Mouse (Mus musculus): Measurements from ENCODE around the gene Gm19402.

- TF ChIP-seq CHD2 (IDR thresholded peaks at IDR 0.05; ENCODE audit: low read depth, low read length) (no peak), ZC3H11A (IDR thresholded peaks at IDR 0.05; ENCODE audit: borderline replicate concordance, low read depth, low read length) (no peak), MAFK (IDR thresholded peaks at IDR 0.05; ENCODE audit: insufficient read depth, low read depth, low read length) (no peak), HCFC1 (IDR thresholded peaks at IDR 0.05; ENCODE audit: borderline replicate concordance, insufficient read depth, low read length) (no peak)
These were observed 38.5 kb downstream of the Gm19402 start for GRCm38 (mm10) chr10:77652046-77652445.
